Mouse (Mus musculus): ENCODE measurements around the gene Rab42. TPM values are rescaled to one million over a fixed set of nuclear protein-coding genes. Genes with fewer than 3 reads are reported as not detected.
"Not testable (repeated sequence)": the region's sequence is repeated elsewhere in the genome, so short reads cannot be mapped to it uniquely, and the experiment has no call there.

The Rab42 gene
- polyA plus RNA-seq, 1 experiment from 2014 or later = 1.8 TPM

- peaks cover 13% of the 10 kb centered on the region for H3K36me3 ChIP-seq
- H3K27ac ChIP-seq = no peak overlapping the region
- H3K4me1 ChIP-seq = no peaks in the 10 kb centered on the region
- H3K4me2 ChIP-seq = no peak overlapping the region
- no peaks in the 10 kb centered on the region for H3K27me3 ChIP-seq (replicated peaks)
- peaks cover 3% of the 10 kb centered on the region; the same call in 1 of the 2 replicates for H3K9me3 ChIP-seq
- no peak overlapping the region for H3K4me3 ChIP-seq (replicated peaks)
- no peak overlapping the region for H3K9ac ChIP-seq
- ATAC-seq (ENCODE audit: insufficient read depth, low FRiP score, low read depth) = no peak
- 71% methylated on average over 7 of the region's 7 CpGs for WGBS
Observed at GRCm38 (mm10) chr4:132293682-132294240, 9.4 kb downstream of the Rab42 start.

- no peak overlapping the region for H3K4me2 ChIP-seq
- no peak overlapping the region for H3K9ac ChIP-seq
- H3K36me3 ChIP-seq = peaks cover 13% of the 10 kb centered on the region
- no peaks in the 10 kb centered on the region for H3K27me3 ChIP-seq (replicated peaks)
- no peak overlapping the region for H3K4me3 ChIP-seq (replicated peaks)
- no peaks in the 10 kb centered on the region for H3K4me1 ChIP-seq
- H3K27ac ChIP-seq = no peak overlapping the region
- peaks cover 3% of the 10 kb centered on the region; the same call in 1 of the 2 replicates for H3K9me3 ChIP-seq
- 55% methylated on average over 4 of the region's 4 CpGs for WGBS
- no peak for ATAC-seq (ENCODE audit: insufficient read depth, low FRiP score, low read depth)
Observed at GRCm38 (mm10) chr4:132292988-132293387, 10.2 kb downstream of the Rab42 start.

- Histone ChIP-seq H3K27me3 (replicated peaks) (no peaks in the 10 kb centered on the region), H3K27ac (no peak overlapping the region), H3K4me2 (no peak overlapping the region), H3K4me3 (replicated peaks) (no peak overlapping the region), H3K36me3 (peaks cover 13% of the 10 kb centered on the region), H3K9me3 (peaks cover 3% of the 10 kb centered on the region; the same call in 1 of the 2 replicates), H3K9ac (no peak overlapping the region), H3K4me1 (no peaks in the 10 kb centered on the region)
- 86% methylated on average over 12 of the region's 12 CpGs for WGBS
- ATAC-seq (ENCODE audit: insufficient read depth, low FRiP score, low read depth) = no peak
Observed at GRCm38 (mm10) chr4:132291624-132292335, 11.4 kb downstream of the Rab42 start.

GRCm38 (mm10) chr4:132291056-132291455 lies 12.1 kb downstream of the Rab42 start:
- Histone ChIP-seq H3K9ac (no peak overlapping the region), H3K27me3 (replicated peaks) (no peaks in the 10 kb centered on the region), H3K4me1 (no peaks in the 10 kb centered on the region), H3K4me3 (replicated peaks) (no peak overlapping the region), H3K36me3 (peaks cover 13% of the 10 kb centered on the region), H3K27ac (no peak overlapping the region), H3K4me2 (no peak overlapping the region), H3K9me3 (peaks cover 3% of the 10 kb centered on the region; the same call in 1 of the 2 replicates)
- ATAC-seq (ENCODE audit: insufficient read depth, low FRiP score, low read depth) = no peak
- WGBS = 95% methylated on average over 4 of the region's 4 CpGs

- not testable (repeated sequence) for H3K4me2 ChIP-seq; H3K4me3 ChIP-seq (replicated peaks); H3K9ac ChIP-seq; H3K9me3 ChIP-seq; H3K27ac ChIP-seq; H3K4me1 ChIP-seq; H3K27me3 ChIP-seq (replicated peaks); ATAC-seq (ENCODE audit: insufficient read depth, low FRiP score, low read depth)
- peaks cover 23% of the 10 kb centered on the region for H3K36me3 ChIP-seq
- 89% methylated on average over 5 of the region's 5 CpGs for WGBS
Observed at GRCm38 (mm10) chr4:132288840-132289239, 14.3 kb downstream of the Rab42 start.

GRCm38 (mm10) chr4:132275949-132276348 lies 27.2 kb downstream of the Rab42 start:
- peaks cover 10% of the 10 kb centered on the region; the same call in 1 of the 2 replicates for H3K4me1 ChIP-seq
- H3K27me3 ChIP-seq (replicated peaks) = no peaks in the 10 kb centered on the region
- H3K9me3 ChIP-seq = no peaks in the 10 kb centered on the region
- WGBS = 79% methylated on average over 3 of the region's 3 CpGs
- no peak overlapping the region for H3K9ac ChIP-seq
- H3K36me3 ChIP-seq = no peaks in the 10 kb centered on the region
- no peak for ATAC-seq (ENCODE audit: insufficient read depth, low FRiP score, low read depth)
- H3K4me2 ChIP-seq = no peak overlapping the region
- no peak overlapping the region for H3K4me3 ChIP-seq (replicated peaks)
- H3K27ac ChIP-seq = no peak overlapping the region

GRCm38 (mm10) chr4:132274156-132274862 lies 28.9 kb downstream of the Rab42 start, which contains the start of gene Taf12:
Gene Taf12, plus strand, starts transcription at chr4:132274375.
- H3K9me3 ChIP-seq = no peaks in the 10 kb centered on the region
- H3K27me3 ChIP-seq (replicated peaks) = no peaks in the 10 kb centered on the region
- peak within 1 kb of the TSS; percentile 81 for H3K4me3 ChIP-seq (replicated peaks)
- peaks cover 13% of the 10 kb centered on the region; the same call in 1 of the 2 replicates for H3K4me1 ChIP-seq
- no peaks in the 10 kb centered on the region for H3K36me3 ChIP-seq
- peak within 1 kb of the TSS; percentile 90 for H3K9ac ChIP-seq
- WGBS = under 1% methylated on average over 48 of the region's 48 CpGs
- ATAC-seq (ENCODE audit: insufficient read depth, low FRiP score, low read depth) = peak; percentile 88
- H3K4me2 ChIP-seq = peak within 1 kb of the TSS; percentile 82
- peak within 1 kb of the TSS; percentile 93 for H3K27ac ChIP-seq

GRCm38 (mm10) chr4:132273166-132273565 lies 30.0 kb downstream of the Rab42 start:
- H3K36me3 ChIP-seq = no peaks in the 10 kb centered on the region
- no peak for ATAC-seq (ENCODE audit: insufficient read depth, low FRiP score, low read depth)
- H3K4me2 ChIP-seq = peak overlapping the region; percentile 82
- WGBS = 49% methylated on average over 2 of the region's 2 CpGs
- H3K4me3 ChIP-seq (replicated peaks) = peak overlapping the region; percentile 81
- no peaks in the 10 kb centered on the region for H3K9me3 ChIP-seq
- H3K9ac ChIP-seq = no peak overlapping the region
- no peak overlapping the region for H3K27ac ChIP-seq
- peaks cover 13% of the 10 kb centered on the region; the same call in 1 of the 2 replicates for H3K4me1 ChIP-seq
- H3K27me3 ChIP-seq (replicated peaks) = no peaks in the 10 kb centered on the region

- peak overlapping the region; percentile 77 for H3K4me2 ChIP-seq
- H3K9ac ChIP-seq = no peak overlapping the region; the same call in 1 of the 2 replicates
- H3K9me3 ChIP-seq = no peaks in the 10 kb centered on the region
- H3K4me1 ChIP-seq = peaks cover 10% of the 10 kb centered on the region; the same call in 1 of the 2 replicates
- WGBS = under 1% methylated on average over 35 of the region's 35 CpGs
- no peaks in the 10 kb centered on the region for H3K36me3 ChIP-seq
- H3K4me3 ChIP-seq (replicated peaks) = peak overlapping the region; percentile 37
- peak overlapping the region; percentile 97 for H3K27ac ChIP-seq
- peak; percentile 75 for ATAC-seq (ENCODE audit: insufficient read depth, low FRiP score, low read depth)
- H3K27me3 ChIP-seq (replicated peaks) = no peaks in the 10 kb centered on the region
Observed at GRCm38 (mm10) chr4:132269740-132270560, 33.2 kb downstream of the Rab42 start.

GRCm38 (mm10) chr4:132268871-132269739 lies 34.1 kb downstream of the Rab42 start:
- Histone ChIP-seq H3K36me3 (no peaks in the 10 kb centered on the region), H3K4me2 (no peak overlapping the region), H3K27me3 (replicated peaks) (no peaks in the 10 kb centered on the region), H3K4me3 (replicated peaks) (no peak overlapping the region; the same call in 1 of the 2 replicates), H3K4me1 (peaks cover 10% of the 10 kb centered on the region; the same call in 1 of the 2 replicates), H3K9ac (no peak overlapping the region), H3K27ac (peak overlapping the region; percentile 97), H3K9me3 (no peaks in the 10 kb centered on the region)
- 8% methylated on average over 6 of the region's 6 CpGs for WGBS
- ATAC-seq (ENCODE audit: insufficient read depth, low FRiP score, low read depth) = no peak
